Mouse (Mus musculus) frontal cortex, adult (tissue): ENCODE results near the gene Tmem44.

Experiments used
- ATAC-seq: cut with Nextera tagmentation; 2 replicates; pipeline ENCODE4 v1.9.2; 2017; ENCODE audit warnings: mild to moderate bottlenecking, moderate library complexity, mixed read lengths; ENCODE audit not compliant: low TSS enrichment

The Tmem44 gene

DNA sequence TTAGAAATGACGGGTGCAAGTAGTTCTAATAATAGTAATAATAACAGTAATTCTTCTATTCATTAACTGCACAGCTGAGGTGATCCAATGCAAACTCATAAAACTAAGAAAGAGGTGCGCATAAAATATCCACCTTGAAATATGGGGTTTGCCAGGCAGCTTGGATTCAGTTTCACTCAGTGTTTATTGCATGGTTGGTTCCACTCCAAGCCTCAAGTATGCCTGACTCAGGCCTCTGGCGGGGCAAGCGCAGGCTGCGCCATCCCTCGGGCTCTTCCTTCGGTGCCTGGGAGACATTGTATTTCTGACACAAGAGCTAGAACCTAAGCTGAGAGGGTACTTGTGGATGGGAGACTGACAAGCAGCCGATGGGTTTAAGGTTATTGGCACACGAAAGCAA lies 32.0 kb downstream of the Tmem44 start:
- ATAC-seq, result no peak

GRCm38 (mm10) chr16:30517666-30518283 lies 32.9 kb downstream of the Tmem44 start:
- no peak for ATAC-seq

GRCm38 (mm10) chr16:30516993-30517392 lies 33.6 kb downstream of the Tmem44 start:
- ATAC-seq, result no peak

- ATAC-seq, result no peak
Observed at GRCm38 (mm10) chr16:30515418-30515817, 35.2 kb downstream of the Tmem44 start.

DNA sequence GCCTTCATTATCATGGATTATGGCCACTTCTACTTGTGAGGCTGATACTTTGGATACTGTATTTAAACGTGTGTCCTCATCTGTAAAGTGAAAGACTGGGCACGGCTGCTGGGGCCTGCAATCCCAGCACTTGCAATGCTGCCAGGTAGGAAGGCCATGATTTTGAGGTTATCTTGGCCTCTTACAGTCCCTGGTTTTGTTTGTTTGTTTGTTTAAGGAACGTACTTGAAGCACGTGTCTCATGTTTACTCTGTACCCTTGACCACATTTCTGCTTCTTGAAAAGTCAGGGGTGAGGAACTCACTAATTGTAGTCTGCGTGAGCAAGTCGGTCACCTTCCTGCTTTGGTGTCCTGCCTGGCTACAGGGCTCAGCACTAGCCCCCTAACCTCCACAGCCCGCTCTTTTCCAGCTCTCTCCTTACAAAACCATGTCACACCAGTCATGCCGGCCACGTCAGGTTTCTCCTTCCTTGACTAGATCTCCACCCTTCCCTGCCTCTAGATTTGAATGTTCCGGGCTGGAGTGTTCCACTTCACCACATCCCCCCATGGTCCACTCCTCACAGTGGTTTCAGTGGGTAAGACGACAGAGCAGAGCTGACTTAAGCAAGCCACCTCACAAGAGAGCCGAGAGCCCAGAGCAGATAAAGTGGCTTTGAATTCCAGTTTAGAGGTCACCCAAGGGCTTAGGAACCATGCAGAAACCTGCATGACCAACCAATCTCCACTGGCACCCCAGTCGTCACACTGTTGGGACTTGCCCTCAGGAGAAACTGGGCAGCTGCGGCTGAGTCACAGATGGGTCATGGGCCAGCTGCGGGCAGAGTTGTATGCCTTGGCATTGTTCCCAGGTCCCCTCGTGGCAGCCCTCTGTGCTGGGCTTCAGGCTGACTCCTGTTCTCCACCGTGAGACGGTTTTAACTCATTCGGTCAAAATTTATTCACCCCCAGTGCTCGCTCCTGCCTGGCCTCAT lies 37.3 kb downstream of the Tmem44 start:
- no peak for ATAC-seq

GRCm38 (mm10) chr16:30512375-30513049 lies 38.1 kb downstream of the Tmem44 start:
- ATAC-seq, result no peak

DNA sequence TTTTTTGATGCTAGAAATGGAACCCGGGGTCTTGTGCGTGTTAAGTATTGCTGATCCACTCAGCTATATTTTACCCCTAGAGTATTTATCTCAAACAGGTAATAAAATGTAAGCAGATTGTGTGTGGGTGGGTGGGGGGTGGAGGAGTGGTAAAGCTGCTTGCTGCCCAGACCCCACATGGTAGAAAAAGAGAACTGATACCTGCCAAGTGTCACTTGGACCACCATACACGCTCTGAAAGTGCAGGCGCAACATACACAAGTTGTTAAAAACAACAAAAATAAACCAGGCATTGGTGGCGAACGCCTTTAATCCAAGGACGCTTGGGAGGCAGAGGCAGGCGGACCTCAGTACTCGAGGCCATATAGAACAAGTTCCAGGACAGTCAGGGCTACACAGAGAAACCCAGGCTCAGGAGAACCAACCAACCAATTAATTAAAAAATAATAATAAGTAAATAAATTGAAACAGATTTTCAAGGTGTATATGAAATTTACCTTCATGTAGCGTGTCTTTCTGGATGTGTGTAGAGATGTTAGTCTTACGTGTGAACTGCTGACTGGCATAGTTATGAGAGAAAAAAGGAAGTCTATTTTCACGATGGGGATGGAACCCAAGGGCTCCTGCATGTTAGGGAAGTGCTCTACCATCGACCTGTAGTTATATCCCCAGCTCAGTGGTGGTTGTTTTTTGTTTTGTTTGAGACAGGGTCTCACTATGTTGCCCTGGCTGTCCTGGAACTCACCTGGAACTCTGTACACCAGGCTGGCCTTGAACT lies 38.9 kb downstream of the Tmem44 start:
- ATAC-seq, result no peak

- peak; percentile 85 for ATAC-seq
Observed at GRCm38 (mm10) chr16:30510504-30511451, 39.9 kb downstream of the Tmem44 start.

- ATAC-seq, result no peak
Observed at GRCm38 (mm10) chr16:30510091-30510490, 40.6 kb downstream of the Tmem44 start.

GRCm38 (mm10) chr16:30509340-30509739 lies 41.3 kb downstream of the Tmem44 start:
- ATAC-seq, result no peak

DNA sequence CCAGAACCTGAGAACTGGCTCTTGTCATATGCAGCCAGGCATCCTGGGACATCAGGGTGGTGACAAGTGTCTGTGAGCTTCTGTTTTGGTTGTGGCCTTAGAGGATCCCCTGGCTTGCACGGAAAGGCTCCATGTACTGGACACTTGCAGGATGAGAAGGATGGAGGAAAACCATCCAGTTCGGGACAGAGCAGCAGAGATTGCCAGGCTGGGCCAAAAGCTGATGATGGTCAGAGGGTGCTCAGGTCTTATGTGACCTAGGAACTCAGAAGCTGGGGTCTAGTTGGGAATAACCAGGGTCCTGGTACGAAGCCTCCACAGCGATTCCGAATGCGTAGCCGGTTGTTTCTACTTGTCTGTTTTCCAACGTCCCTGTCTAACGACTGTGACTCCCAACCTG lies 41.9 kb downstream of the Tmem44 start:
- ATAC-seq, result no peak

- no peak for ATAC-seq
Observed at GRCm38 (mm10) chr16:30507120-30507519, 43.5 kb downstream of the Tmem44 start.

GRCm38 (mm10) chr16:30505311-30506031 lies 45.2 kb downstream of the Tmem44 start:
- no peak for ATAC-seq

GRCm38 (mm10) chr16:30504856-30505255 lies 45.8 kb downstream of the Tmem44 start:
- no peak for ATAC-seq

GRCm38 (mm10) chr16:30503958-30504357 lies 46.7 kb downstream of the Tmem44 start:
- peak; percentile 76; the same call in 1 of the 2 replicates for ATAC-seq

- ATAC-seq, result no peak
Observed at GRCm38 (mm10) chr16:30502221-30502891, 48.3 kb downstream of the Tmem44 start.

DNA sequence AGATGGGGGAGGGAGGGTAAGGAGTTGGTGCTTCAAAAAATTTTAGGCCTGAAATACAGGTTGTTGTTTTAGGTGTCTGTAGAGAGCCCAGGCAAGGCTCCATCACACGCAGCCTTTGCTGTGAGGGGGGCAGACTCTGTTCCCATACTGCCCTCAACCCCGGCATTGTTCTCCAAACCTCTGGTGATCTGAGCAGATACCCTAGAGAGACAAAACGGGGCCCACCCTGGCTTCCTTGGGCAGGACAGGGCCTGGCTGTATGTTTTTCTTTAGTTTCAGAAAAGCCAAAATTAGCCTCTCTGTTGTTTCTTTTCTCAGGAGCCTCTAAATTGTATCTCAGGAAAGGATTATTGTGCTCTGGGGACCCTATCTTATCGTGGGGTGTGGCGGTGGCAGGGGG lies 49.0 kb downstream of the Tmem44 start:
- ATAC-seq, result no peak

- ATAC-seq, result no peak
Observed at GRCm38 (mm10) chr16:30500223-30500622, 50.4 kb downstream of the Tmem44 start.

DNA sequence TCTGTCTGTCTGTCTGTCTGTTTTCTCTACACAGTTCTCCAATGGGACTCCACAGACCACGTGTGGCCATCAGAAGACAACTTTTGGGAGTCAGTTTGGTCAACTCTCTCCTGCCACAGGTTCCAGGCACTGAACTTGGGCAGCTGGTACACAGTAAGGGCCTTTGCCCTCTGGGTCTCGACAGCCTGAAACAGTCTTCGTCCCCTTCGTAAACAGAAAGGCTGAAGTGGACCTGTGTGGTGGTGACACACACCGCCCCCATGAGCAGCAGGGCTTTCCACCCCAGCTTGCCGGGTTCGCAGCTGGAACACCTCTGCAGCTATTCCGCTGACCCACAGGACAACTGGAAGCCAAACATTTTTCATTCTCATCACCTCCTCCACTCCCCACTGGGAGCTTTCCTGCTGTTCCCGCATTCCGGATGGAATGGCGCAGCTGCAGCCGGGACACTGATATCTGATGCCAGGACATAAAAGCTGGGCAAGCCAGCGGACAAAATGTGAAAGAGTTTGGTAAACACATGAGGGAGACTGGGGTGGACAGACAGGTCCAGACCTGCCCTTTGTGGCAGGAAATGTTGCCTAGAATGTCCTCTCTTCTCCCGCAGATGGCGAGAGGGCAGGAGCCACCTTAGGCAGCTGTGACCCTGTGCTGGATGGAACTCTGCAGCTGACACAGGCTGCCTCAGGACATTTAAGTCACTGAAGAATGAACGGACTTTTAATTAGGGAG lies 51.4 kb downstream of the Tmem44 start:
- ATAC-seq, result no peak
